Mouse (Mus musculus) olfactory bulb, adult 2 months (tissue): ENCODE measurements around the gene Hist1h2bh.
A peak's percentile ranks its signal among the peaks of the same experiment; 100 is the strongest.

ENCODE experiments used
- CTCF ChIP-seq: fragments of 200-500 bp; IDR thresholded peaks from 2 replicates; pipeline ENCODE4 v1.5.1; 2012; ENCODE audit warnings: low read depth, mild to moderate bottlenecking, low read length, moderate library complexity; ENCODE audit not compliant: insufficient read depth
- POLR2A ChIP-seq: fragments of 200-500 bp; IDR thresholded peaks from 2 replicates; pipeline ENCODE4 v1.6.1; 2012; ENCODE audit warnings: mild to moderate bottlenecking, low read depth, low read length, moderate library complexity; ENCODE audit not compliant: insufficient read depth

DNA sequence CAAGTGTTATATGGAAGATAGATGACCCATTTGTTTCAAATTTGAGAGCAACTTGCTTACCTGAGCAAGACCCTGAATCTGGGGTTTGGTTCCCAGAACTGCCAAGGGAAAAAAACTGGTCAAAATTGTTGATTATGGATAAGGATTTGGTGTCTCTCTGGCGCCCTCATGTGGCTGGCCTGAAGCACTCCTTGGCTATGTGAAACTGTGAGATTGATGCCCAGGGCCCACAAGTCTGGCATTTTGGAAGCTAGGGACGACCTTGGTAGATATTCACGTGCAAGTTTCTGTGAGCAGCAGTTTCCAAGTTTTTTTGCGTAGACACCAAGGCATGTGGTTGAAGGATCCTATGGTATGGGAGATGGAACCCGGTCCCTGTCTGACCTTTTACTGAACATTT lies 18.5 kb downstream of the Hist1h2bh start:
- TF ChIP-seq CTCF (peak; percentile 61), POLR2A (no peak)
